Mouse (Mus musculus): ENCODE measurements around the gene Cx3cl1. TPM values are rescaled to one million over a fixed set of nuclear protein-coding genes. Genes with fewer than 3 reads are reported as not detected.

The Cx3cl1 gene
- polyA plus RNA-seq, 1 experiment from 2014 or later: 5.3 TPM

- Histone ChIP-seq H3K4me1 (no peaks in the 10 kb centered on the region), H3K27me3 (no peaks in the 10 kb centered on the region), H3K9ac (no peak overlapping the region), H3K9me3 (no peaks in the 10 kb centered on the region), H3K4me3 (no peak overlapping the region), H3K27ac (no peak overlapping the region), H3K4me2 (replicated peaks) (no peak overlapping the region), H3K36me3 (peaks cover 55% of the 10 kb centered on the region)
- ATAC-seq (ENCODE audit: insufficient number of reproducible peaks, insufficient read depth, low FRiP score, low TSS enrichment): 0 out of 2 replicates have a peak, but pooled peaks have one; percentile 39
- 80% methylated on average over 23 of the region's 23 CpGs for whole genome bisulfite sequencing
Measured at GRCm38 (mm10) chr8:94822637-94823560, 51.1 kb downstream of the Cx3cl1 start.

- H3K4me2 ChIP-seq (replicated peaks): no peak overlapping the region
- H3K36me3 ChIP-seq: peaks cover 67% of the 10 kb centered on the region
- H3K27ac ChIP-seq: no peak overlapping the region
- no peaks in the 10 kb centered on the region for H3K27me3 ChIP-seq
- H3K9me3 ChIP-seq: no peaks in the 10 kb centered on the region
- WGBS: 86% methylated on average over 6 of the region's 6 CpGs
- H3K4me1 ChIP-seq: no peaks in the 10 kb centered on the region
- no peak overlapping the region for H3K9ac ChIP-seq
- ATAC-seq (ENCODE audit: insufficient number of reproducible peaks, insufficient read depth, low FRiP score, low TSS enrichment): no peak
- H3K4me3 ChIP-seq: no peak overlapping the region
Measured at GRCm38 (mm10) chr8:94825170-94825569, 53.4 kb downstream of the Cx3cl1 start.

GRCm38 (mm10) chr8:94826210-94826609 is 54.4 kb downstream of the Cx3cl1 start:
- H3K27me3 ChIP-seq: no peaks in the 10 kb centered on the region
- ATAC-seq (ENCODE audit: insufficient number of reproducible peaks, insufficient read depth, low FRiP score, low TSS enrichment): no peak
- WGBS: 96% methylated on average over 5 of the region's 5 CpGs

GRCm38 (mm10) chr8:94828284-94828683 is 56.5 kb downstream of the Cx3cl1 start:
- H3K4me1 ChIP-seq: no peaks in the 10 kb centered on the region
- no peak overlapping the region for H3K4me2 ChIP-seq (replicated peaks)
- no peak for ATAC-seq (ENCODE audit: insufficient number of reproducible peaks, insufficient read depth, low FRiP score, low TSS enrichment)
- H3K9me3 ChIP-seq: no peaks in the 10 kb centered on the region
- H3K36me3 ChIP-seq: peaks cover 64% of the 10 kb centered on the region
- H3K27ac ChIP-seq: no peak overlapping the region
- H3K4me3 ChIP-seq: no peak overlapping the region
- H3K27me3 ChIP-seq: no peaks in the 10 kb centered on the region
- 90% methylated on average over 6 of the region's 6 CpGs for WGBS
- H3K9ac ChIP-seq: no peak overlapping the region

More at GRCm38 (mm10) chr8:94826210-94826609, 54.4 kb downstream of the Cx3cl1 start:
- Histone ChIP-seq H3K4me2 (replicated peaks) (no peak overlapping the region), H3K4me3 (no peak overlapping the region), H3K4me1 (no peaks in the 10 kb centered on the region), H3K36me3 (peaks cover 68% of the 10 kb centered on the region), H3K27ac (no peak overlapping the region), H3K9ac (no peak overlapping the region), H3K9me3 (no peaks in the 10 kb centered on the region)

Other genes with a start within 250 kb of the Cx3cl1 start
- gene Cpne2, start 239.0 kb upstream of the Cx3cl1 start, polyA plus RNA-seq (2016; fragmentation: Nextera tagmentation; extraction: Ambion mirVana): 10.6 and 11.2 TPM in 2 replicates
- gene Rspry1, start 170.1 kb upstream of the Cx3cl1 start, polyA plus RNA-seq (2016; fragmentation: Nextera tagmentation; extraction: Ambion mirVana): 51.1 and 52.0 TPM in 2 replicates
- gene Fam192a, start 170.0 kb upstream of the Cx3cl1 start, polyA plus RNA-seq (2016; fragmentation: Nextera tagmentation; extraction: Ambion mirVana): 77.8 and 81.0 TPM in 2 replicates
- gene Arl2bp, start 105.4 kb upstream of the Cx3cl1 start, polyA plus RNA-seq (2016; fragmentation: Nextera tagmentation; extraction: Ambion mirVana): 162 and 168 TPM in 2 replicates
- gene Pllp, start 75.7 kb upstream of the Cx3cl1 start, polyA plus RNA-seq (2016; fragmentation: Nextera tagmentation; extraction: Ambion mirVana): 2.3 TPM in 2 replicates
- not detected in 2 replicates for gene Ccl22, start 26.4 kb upstream of the Cx3cl1 start, polyA plus RNA-seq (2016; fragmentation: Nextera tagmentation; extraction: Ambion mirVana)
- not detected in 2 replicates for gene Ccl17, start 38.4 kb downstream of the Cx3cl1 start, polyA plus RNA-seq (2016; fragmentation: Nextera tagmentation; extraction: Ambion mirVana)
- 61.8 and 66.3 TPM in 2 replicates for gene Coq9, start 66.3 kb downstream of the Cx3cl1 start, polyA plus RNA-seq (2016; fragmentation: Nextera tagmentation; extraction: Ambion mirVana)
- 141 and 144 TPM in 2 replicates for gene Ciapin1, start 66.3 kb downstream of the Cx3cl1 start, polyA plus RNA-seq (2016; fragmentation: Nextera tagmentation; extraction: Ambion mirVana)
- gene Polr2c, start 85.4 kb downstream of the Cx3cl1 start, polyA plus RNA-seq (2016; fragmentation: Nextera tagmentation; extraction: Ambion mirVana): 145 and 154 TPM in 2 replicates
- 23.0 and 25.1 TPM in 2 replicates for gene Dok4, start 104.3 kb downstream of the Cx3cl1 start, polyA plus RNA-seq (2016; fragmentation: Nextera tagmentation; extraction: Ambion mirVana)
- 51.5 and 51.9 TPM in 2 replicates for gene Ccdc102a, start 146.1 kb downstream of the Cx3cl1 start, polyA plus RNA-seq (2016; fragmentation: Nextera tagmentation; extraction: Ambion mirVana)
- 0.05 TPM in 1 of 2 replicates, not detected in the other for gene Adgrg5, start 151.7 kb downstream of the Cx3cl1 start, polyA plus RNA-seq (2016; fragmentation: Nextera tagmentation; extraction: Ambion mirVana)
- gene Adgrg1, start 202.7 kb downstream of the Cx3cl1 start, polyA plus RNA-seq (2016; fragmentation: Nextera tagmentation; extraction: Ambion mirVana): 22.3 and 28.2 TPM in 2 replicates
- gene Adgrg3, start 245.7 kb downstream of the Cx3cl1 start, polyA plus RNA-seq (2016; fragmentation: Nextera tagmentation; extraction: Ambion mirVana): 2.9 and 3.9 TPM in 2 replicates

All from embryonic facial prominence, embryonic 12.5 days (tissue).